Mouse (Mus musculus): ENCODE results near the gene Rapgef3. TPM values are rescaled to one million over a fixed set of nuclear protein-coding genes. Genes with fewer than 3 reads are reported as not detected.
A peak's percentile ranks its signal among the peaks of the same experiment; 100 is the strongest.

Rapgef3 gene
- polyA plus RNA-seq, 1 experiment from 2014 or later: 17.5 TPM

- no peaks in the 10 kb centered on the region for H3K9me3 ChIP-seq (ENCODE audit: low read depth, low read length)
- H3K4me2 ChIP-seq: no peak overlapping the region
- ATAC-seq (ENCODE audit: insufficient read depth) (no peak), DNase-seq (no peak)
- H3K27me3 ChIP-seq (ENCODE audit: insufficient read depth, low read length): 0 out of 2 replicates have a peak, but pooled peaks cover 3% of the 10 kb centered on the region
- peak overlapping the region; percentile 74 for H3K27ac ChIP-seq (ENCODE audit: low read depth)
- WGBS: 60% methylated on average over 12 of the region's 12 CpGs
- no peak overlapping the region for H3K9ac ChIP-seq
- peaks cover 5% of the 10 kb centered on the region; the same call in 1 of the 2 replicates for H3K4me1 ChIP-seq (ENCODE audit: insufficient read depth)
- H3K4me3 ChIP-seq (ENCODE audit: low read depth, low read length): no peak overlapping the region
- no peak for TF ChIP-seq CTCF (IDR thresholded peaks at IDR 0.05; ENCODE audit: low read depth)
- H3K36me3 ChIP-seq (ENCODE audit: insufficient read depth): no peaks in the 10 kb centered on the region
These were observed 12.8 kb upstream of the Rapgef3 start for GRCm38 (mm10) chr15:97780611-97781031.

GRCm38 (mm10) chr15:97779576-97779975, 11.8 kb upstream of the Rapgef3 start:
- 88% methylated on average over 1 of the region's 1 CpGs for whole genome bisulfite sequencing
- Histone ChIP-seq H3K9me3 (ENCODE audit: low read depth, low read length) (no peaks in the 10 kb centered on the region), H3K36me3 (ENCODE audit: insufficient read depth) (no peaks in the 10 kb centered on the region), H3K9ac (no peak overlapping the region), H3K4me2 (no peak overlapping the region), H3K27ac (ENCODE audit: low read depth) (no peak overlapping the region), H3K4me1 (ENCODE audit: insufficient read depth) (peaks cover 3% of the 10 kb centered on the region; the same call in 1 of the 2 replicates), H3K4me3 (ENCODE audit: low read depth, low read length) (no peak overlapping the region), H3K27me3 (ENCODE audit: insufficient read depth, low read length) (no peaks in the 10 kb centered on the region)
- ATAC-seq (ENCODE audit: insufficient read depth) (no peak), DNase-seq (no peak)
- TF ChIP-seq CTCF (IDR thresholded peaks at IDR 0.05; ENCODE audit: low read depth): no peak

- no peak within 1 kb of the TSS for H3K27ac ChIP-seq (ENCODE audit: low read depth)
- no peaks in the 10 kb centered on the region for H3K27me3 ChIP-seq (ENCODE audit: insufficient read depth, low read length)
- 56% methylated on average over 8 of the region's 8 CpGs for WGBS
- H3K4me1 ChIP-seq (ENCODE audit: insufficient read depth): peaks cover 11% of the 10 kb centered on the region
- no peak for TF ChIP-seq CTCF (IDR thresholded peaks at IDR 0.05; ENCODE audit: low read depth)
- DNase-seq (peak; percentile 64), ATAC-seq (ENCODE audit: insufficient read depth) (no peak)
- no peaks in the 10 kb centered on the region for H3K36me3 ChIP-seq (ENCODE audit: insufficient read depth)
- no peaks in the 10 kb centered on the region for H3K9me3 ChIP-seq (ENCODE audit: low read depth, low read length)
- H3K4me2 ChIP-seq: no peak within 1 kb of the TSS
- no peak within 1 kb of the TSS for H3K4me3 ChIP-seq (ENCODE audit: low read depth, low read length)
- no peak within 1 kb of the TSS for H3K9ac ChIP-seq
These were observed 10.7 kb upstream of the Rapgef3 start, which contains the start of gene Slc48a1 for GRCm38 (mm10) chr15:97778311-97779098. TSS of gene Slc48a1 (plus strand) at chr15:97778520.

GRCm38 (mm10) chr15:97776919-97777318, 9.1 kb upstream of the Rapgef3 start:
- DNase-seq (no peak), ATAC-seq (ENCODE audit: insufficient read depth) (no peak)
- 80% methylated on average over 6 of the region's 6 CpGs for WGBS
- H3K27me3 ChIP-seq (ENCODE audit: insufficient read depth, low read length): no peaks in the 10 kb centered on the region
- no peak overlapping the region for H3K4me2 ChIP-seq
- H3K9me3 ChIP-seq (ENCODE audit: low read depth, low read length): no peaks in the 10 kb centered on the region
- no peak for TF ChIP-seq CTCF (IDR thresholded peaks at IDR 0.05; ENCODE audit: low read depth)
- peaks cover 23% of the 10 kb centered on the region for H3K4me1 ChIP-seq (ENCODE audit: insufficient read depth)
- H3K4me3 ChIP-seq (ENCODE audit: low read depth, low read length): no peak overlapping the region
- no peak overlapping the region for H3K9ac ChIP-seq
- no peaks in the 10 kb centered on the region for H3K36me3 ChIP-seq (ENCODE audit: insufficient read depth)
- H3K27ac ChIP-seq (ENCODE audit: low read depth): no peak overlapping the region

- Histone ChIP-seq H3K4me3 (ENCODE audit: low read depth, low read length) (no peak overlapping the region), H3K27ac (ENCODE audit: low read depth) (no peak overlapping the region), H3K36me3 (ENCODE audit: insufficient read depth) (no peaks in the 10 kb centered on the region), H3K9me3 (ENCODE audit: low read depth, low read length) (no peaks in the 10 kb centered on the region), H3K4me2 (no peak overlapping the region), H3K4me1 (ENCODE audit: insufficient read depth) (peaks cover 23% of the 10 kb centered on the region), H3K9ac (no peak overlapping the region), H3K27me3 (ENCODE audit: insufficient read depth, low read length) (no peaks in the 10 kb centered on the region)
- DNase-seq: peak; percentile 85
- peak; percentile 85 for TF ChIP-seq CTCF (IDR thresholded peaks at IDR 0.05; ENCODE audit: low read depth)
- no peak for ATAC-seq (ENCODE audit: insufficient read depth)
- WGBS: 12% methylated on average over 8 of the region's 8 CpGs
These were observed 8.7 kb upstream of the Rapgef3 start for GRCm38 (mm10) chr15:97776514-97776913.

GRCm38 (mm10) chr15:97773961-97774370, 6.2 kb upstream of the Rapgef3 start:
- Histone ChIP-seq H3K4me2 (peak overlapping the region; percentile 37; the same call in 1 of the 2 replicates), H3K4me1 (ENCODE audit: insufficient read depth) (peaks cover 23% of the 10 kb centered on the region)
- peak; percentile 70 for DNase-seq

GRCm38 (mm10) chr15:97773108-97773507, 5.3 kb upstream of the Rapgef3 start:
- Histone ChIP-seq H3K36me3 (ENCODE audit: insufficient read depth) (no peaks in the 10 kb centered on the region), H3K27ac (ENCODE audit: low read depth) (peak overlapping the region; percentile 93), H3K9me3 (ENCODE audit: low read depth, low read length) (no peaks in the 10 kb centered on the region), H3K4me1 (ENCODE audit: insufficient read depth) (peaks cover 24% of the 10 kb centered on the region), H3K27me3 (ENCODE audit: insufficient read depth, low read length) (no peaks in the 10 kb centered on the region), H3K4me2 (peak overlapping the region; percentile 37; the same call in 1 of the 2 replicates), H3K4me3 (ENCODE audit: low read depth, low read length) (no peak overlapping the region), H3K9ac (no peak overlapping the region)
- no peak for TF ChIP-seq CTCF (IDR thresholded peaks at IDR 0.05; ENCODE audit: low read depth)
- ATAC-seq (ENCODE audit: insufficient read depth) (peak; percentile 86), DNase-seq (peak; percentile 94)
- WGBS: 11% methylated on average over 5 of the region's 5 CpGs

More at GRCm38 (mm10) chr15:97773961-97774370, 6.2 kb upstream of the Rapgef3 start:
- Histone ChIP-seq H3K4me3 (ENCODE audit: low read depth, low read length) (no peak overlapping the region), H3K9ac (no peak overlapping the region), H3K36me3 (ENCODE audit: insufficient read depth) (no peaks in the 10 kb centered on the region), H3K9me3 (ENCODE audit: low read depth, low read length) (no peaks in the 10 kb centered on the region), H3K27ac (ENCODE audit: low read depth) (peak overlapping the region; percentile 93), H3K27me3 (ENCODE audit: insufficient read depth, low read length) (no peaks in the 10 kb centered on the region)
- no peak for TF ChIP-seq CTCF (IDR thresholded peaks at IDR 0.05; ENCODE audit: low read depth)
- 44% methylated on average over 5 of the region's 5 CpGs for WGBS
- ATAC-seq (ENCODE audit: insufficient read depth): peak; percentile 46; the same call in 1 of the 2 replicates
